ENCODE assay signal across 11 mouse cellular contexts in the genomic region with DNA sequence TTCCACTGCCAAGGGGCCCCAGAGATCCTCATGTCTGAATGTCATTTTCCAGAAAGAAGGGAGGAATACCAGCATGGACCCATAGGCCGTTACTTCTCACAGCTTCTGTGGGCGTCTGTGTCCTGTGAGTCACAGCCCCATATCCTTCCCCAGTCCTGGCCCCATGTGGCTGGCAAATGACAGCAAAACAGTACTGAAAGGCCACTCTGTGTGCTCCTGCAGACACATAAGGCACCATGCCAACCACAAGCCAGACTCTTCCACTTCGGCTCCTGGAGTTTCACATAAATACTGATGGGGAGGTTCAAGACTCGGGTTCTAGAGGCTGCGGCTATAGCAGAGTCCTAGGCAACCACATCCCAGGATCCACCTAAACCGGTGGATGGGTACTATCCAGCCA.
DNase-seq lines count a peak whose midpoint lies in the region; ATAC-seq and TF ChIP-seq lines count a peak whose summit lies in the region.
"Had no signal": no experiment of that assay in that cellular context is flagged by ENCODE, and none has a peak within 500 bp of the region (broad histone marks: within the 10 kb centered on the region; RNA-seq: fewer than 3 reads in every experiment).

No protein-coding gene starts in this region.

- no peak for TF ChIP-seq CTCF in lung, postnatal 0 days (IDR thresholded peaks at IDR 0.05)

- H3K4me2 ChIP-seq in forebrain, embryonic 14.5 days (ENCODE audit: low read length) = no peak overlapping the region
- no peak overlapping the region for H3K4me2 ChIP-seq in midbrain, embryonic 12.5 days (replicated peaks)
- H3K4me2 ChIP-seq in lung, postnatal 0 days (replicated peaks; ENCODE audit: low read depth, low read length) = no peak overlapping the region

- peaks cover 8% of the 10 kb centered on the region; the same call in 1 of the 2 replicates for H3K36me3 ChIP-seq in forebrain, embryonic 14.5 days (ENCODE audit: control insufficient read depth, insufficient read depth, low read length)
- H3K36me3 ChIP-seq in midbrain, embryonic 12.5 days = peaks cover 16% of the 10 kb centered on the region
- H3K36me3 ChIP-seq in lung, postnatal 0 days (ENCODE audit: insufficient read depth, low read length) = no peaks in the 10 kb centered on the region

- WGBS in forebrain, embryonic 14.5 days = 48% methylated on average over 6 of the region's 6 CpGs
- 85% methylated on average over 6 of the region's 6 CpGs for WGBS in midbrain, embryonic 12.5 days
- 87% methylated on average over 6 of the region's 6 CpGs for WGBS in lung, postnatal 0 days

- H3K9me3 ChIP-seq in forebrain, embryonic 14.5 days (replicated peaks; ENCODE audit: control insufficient read depth, low read length) = no peaks in the 10 kb centered on the region
- no peaks in the 10 kb centered on the region for H3K9me3 ChIP-seq in midbrain, embryonic 12.5 days
- H3K9me3 ChIP-seq in lung, postnatal 0 days (ENCODE audit: low read length) = no peaks in the 10 kb centered on the region
- H3K9me3 ChIP-seq: heart, embryonic 10.5 days had no signal

- H3K27me3 ChIP-seq in forebrain, embryonic 14.5 days (replicated peaks; ENCODE audit: control insufficient read depth, insufficient read depth, low read length) = no peaks in the 10 kb centered on the region
- no peaks in the 10 kb centered on the region for H3K27me3 ChIP-seq in midbrain, embryonic 12.5 days
- no peaks in the 10 kb centered on the region for H3K27me3 ChIP-seq in lung, postnatal 0 days (replicated peaks; ENCODE audit: insufficient read depth, low read length)

- peak overlapping the region; percentile 71 for H3K27ac ChIP-seq in forebrain, embryonic 14.5 days (ENCODE audit: low read depth, low read length)
- peak overlapping the region; percentile 95 for H3K27ac ChIP-seq in midbrain, embryonic 12.5 days (replicated peaks)
- no peak overlapping the region for H3K27ac ChIP-seq in lung, postnatal 0 days (ENCODE audit: low read length)
- H3K27ac ChIP-seq: heart, embryonic 10.5 days had no signal

- no peak for TF ChIP-seq EP300 in lung, postnatal 0 days (IDR thresholded peaks at IDR 0.05)

- no peak for ATAC-seq in forebrain, embryonic 14.5 days
- no peak for ATAC-seq in midbrain, embryonic 12.5 days (ENCODE audit: low FRiP score, low read depth)
- no peak for ATAC-seq in lung, postnatal 0 days
- ATAC-seq: liver, postnatal 0 days had no signal

- peaks cover 69% of the 10 kb centered on the region for H3K4me1 ChIP-seq in forebrain, embryonic 14.5 days (ENCODE audit: control insufficient read depth, insufficient read depth, low read length)
- peaks cover 77% of the 10 kb centered on the region for H3K4me1 ChIP-seq in midbrain, embryonic 12.5 days
- H3K4me1 ChIP-seq in lung, postnatal 0 days (ENCODE audit: insufficient read depth, low read depth, low read length) = peaks cover 13% of the 10 kb centered on the region

- no peak overlapping the region for H3K9ac ChIP-seq in forebrain, embryonic 14.5 days (ENCODE audit: low read length)
- H3K9ac ChIP-seq in midbrain, embryonic 12.5 days (replicated peaks) = no peak overlapping the region
- no peak overlapping the region for H3K9ac ChIP-seq in lung, postnatal 0 days (replicated peaks; ENCODE audit: low read depth)
- H3K9ac ChIP-seq: liver, postnatal 0 days had no signal

- no peak overlapping the region for H3K4me3 ChIP-seq in forebrain, embryonic 14.5 days (ENCODE audit: low read depth, low read length)
- no peak overlapping the region for H3K4me3 ChIP-seq in midbrain, embryonic 12.5 days
- H3K4me3 ChIP-seq in lung, postnatal 0 days (ENCODE audit: low read depth, low read length) = no peak overlapping the region
- H3K4me3 ChIP-seq: heart, embryonic 10.5 days had no signal

- DNase-seq in 416B (ENCODE audit: low read depth) = peak; percentile 91
- peak; percentile 58 for DNase-seq in cerebellum, adult 11-12 months
- DNase-seq in forebrain, embryonic 14.5 days (ENCODE audit: low spot score) = peak; percentile 52
- no peak for DNase-seq in lung, postnatal 0 days (ENCODE audit: low spot score)
- DNase-seq in heart, adult 18-20 months = no peak
- no peak for DNase-seq in thymus, postnatal 25 days
- DNase-seq: adrenal gland, postnatal 10 days; kidney, adult 11 months; liver, postnatal 0 days had no signal

Comparison
In these comparisons a context has a peak if more than half of its experiments do, and no peak if none do; other contexts are left out.
1. DNase-seq: peak in 416B (single experiment), cerebellum, adult 11-12 months (single experiment) and forebrain, embryonic 14.5 days (single experiment); none in lung, postnatal 0 days (single experiment), heart, adult 18-20 months (0 of 2) and thymus, postnatal 25 days (single experiment).